Mouse (Mus musculus): Measurements from ENCODE around the gene Gm49358. TPM values are rescaled to one million over a fixed set of nuclear protein-coding genes. Genes with fewer than 3 reads are reported as not detected.

Gm49358 gene
- polyA plus RNA-seq, 1 experiment from 2014 or later, result not detected

GRCm38 (mm10) chr10:86794196-86794595 lies 30.4 kb downstream of the Gm49358 start:
- Histone ChIP-seq H3K27ac (ENCODE audit: low read length) (no peak overlapping the region), H3K9ac (ENCODE audit: low read depth, low read length) (no peak overlapping the region), H3K4me2 (ENCODE audit: low read depth, low read length) (no peak overlapping the region), H3K4me3 (ENCODE audit: low read depth, low read length) (no peak overlapping the region), H3K27me3 (ENCODE audit: control insufficient read depth, insufficient read depth, low read depth, low read length) (no peaks in the 10 kb centered on the region), H3K9me3 (replicated peaks; ENCODE audit: control insufficient read depth, low read length) (no peaks in the 10 kb centered on the region), H3K4me1 (ENCODE audit: control insufficient read depth, low read depth, low read length) (no peaks in the 10 kb centered on the region), H3K36me3 (ENCODE audit: control insufficient read depth, insufficient read depth) (no peaks in the 10 kb centered on the region)
- 82% methylated on average over 4 of the region's 4 CpGs for WGBS (ENCODE audit: insufficient replicate concordance)
- no peak for ATAC-seq (ENCODE audit: low read depth)

GRCm38 (mm10) chr10:86794794-86795535 lies 31.2 kb downstream of the Gm49358 start:
- no peaks in the 10 kb centered on the region for H3K9me3 ChIP-seq (replicated peaks; ENCODE audit: control insufficient read depth, low read length)
- H3K9ac ChIP-seq (ENCODE audit: low read depth, low read length), result no peak overlapping the region
- no peaks in the 10 kb centered on the region for H3K27me3 ChIP-seq (ENCODE audit: control insufficient read depth, insufficient read depth, low read depth, low read length)
- no peaks in the 10 kb centered on the region for H3K4me1 ChIP-seq (ENCODE audit: control insufficient read depth, low read depth, low read length)
- no peak overlapping the region for H3K27ac ChIP-seq (ENCODE audit: low read length)
- H3K36me3 ChIP-seq (ENCODE audit: control insufficient read depth, insufficient read depth), result no peaks in the 10 kb centered on the region
- no peak for ATAC-seq (ENCODE audit: low read depth)
- H3K4me2 ChIP-seq (ENCODE audit: low read depth, low read length), result no peak overlapping the region
- H3K4me3 ChIP-seq (ENCODE audit: low read depth, low read length), result no peak overlapping the region
- WGBS (ENCODE audit: insufficient replicate concordance), result 76% methylated on average over 9 of the region's 9 CpGs

GRCm38 (mm10) chr10:86796073-86796741 lies 32.4 kb downstream of the Gm49358 start:
- Histone ChIP-seq H3K4me2 (ENCODE audit: low read depth, low read length) (no peak overlapping the region), H3K4me3 (ENCODE audit: low read depth, low read length) (no peak overlapping the region), H3K9me3 (replicated peaks; ENCODE audit: control insufficient read depth, low read length) (no peaks in the 10 kb centered on the region), H3K9ac (ENCODE audit: low read depth, low read length) (no peak overlapping the region), H3K4me1 (ENCODE audit: control insufficient read depth, low read depth, low read length) (no peaks in the 10 kb centered on the region), H3K36me3 (ENCODE audit: control insufficient read depth, insufficient read depth) (no peaks in the 10 kb centered on the region), H3K27ac (ENCODE audit: low read length) (no peak overlapping the region), H3K27me3 (ENCODE audit: control insufficient read depth, insufficient read depth, low read depth, low read length) (no peaks in the 10 kb centered on the region)
- 76% methylated on average over 5 of the region's 5 CpGs for WGBS (ENCODE audit: insufficient replicate concordance)
- ATAC-seq (ENCODE audit: low read depth), result no peak

GRCm38 (mm10) chr10:86807362-86807761 lies 43.6 kb downstream of the Gm49358 start:
- H3K27ac ChIP-seq (ENCODE audit: low read length), result no peak overlapping the region
- no peaks in the 10 kb centered on the region for H3K36me3 ChIP-seq (ENCODE audit: control insufficient read depth, insufficient read depth)
- ATAC-seq (ENCODE audit: low read depth), result no peak
- no peaks in the 10 kb centered on the region for H3K9me3 ChIP-seq (replicated peaks; ENCODE audit: control insufficient read depth, low read length)
- no peak overlapping the region for H3K9ac ChIP-seq (ENCODE audit: low read depth, low read length)
- H3K27me3 ChIP-seq (ENCODE audit: control insufficient read depth, insufficient read depth, low read depth, low read length), result no peaks in the 10 kb centered on the region
- 41% methylated on average over 1 of the region's 1 CpGs for WGBS (ENCODE audit: insufficient replicate concordance)
- H3K4me3 ChIP-seq (ENCODE audit: low read depth, low read length), result no peak overlapping the region
- H3K4me2 ChIP-seq (ENCODE audit: low read depth, low read length), result no peak overlapping the region
- no peaks in the 10 kb centered on the region for H3K4me1 ChIP-seq (ENCODE audit: control insufficient read depth, low read depth, low read length)

- H3K9me3 ChIP-seq (replicated peaks; ENCODE audit: control insufficient read depth, low read length), result no peaks in the 10 kb centered on the region
- H3K4me3 ChIP-seq (ENCODE audit: low read depth, low read length), result no peak overlapping the region
- WGBS (ENCODE audit: insufficient replicate concordance), result 73% methylated on average over 15 of the region's 15 CpGs
- H3K4me1 ChIP-seq (ENCODE audit: control insufficient read depth, low read depth, low read length), result no peaks in the 10 kb centered on the region
- H3K9ac ChIP-seq (ENCODE audit: low read depth, low read length), result no peak overlapping the region
- no peak for ATAC-seq (ENCODE audit: low read depth)
- no peak overlapping the region for H3K4me2 ChIP-seq (ENCODE audit: low read depth, low read length)
- H3K27me3 ChIP-seq (ENCODE audit: control insufficient read depth, insufficient read depth, low read depth, low read length), result no peaks in the 10 kb centered on the region
- no peaks in the 10 kb centered on the region for H3K36me3 ChIP-seq (ENCODE audit: control insufficient read depth, insufficient read depth)
- no peak overlapping the region for H3K27ac ChIP-seq (ENCODE audit: low read length)
Measured at GRCm38 (mm10) chr10:86808013-86808758, 44.4 kb downstream of the Gm49358 start.

GRCm38 (mm10) chr10:86810000-86810399 lies 46.2 kb downstream of the Gm49358 start:
- Histone ChIP-seq H3K4me2 (ENCODE audit: low read depth, low read length) (no peak overlapping the region), H3K27me3 (ENCODE audit: control insufficient read depth, insufficient read depth, low read depth, low read length) (no peaks in the 10 kb centered on the region), H3K4me1 (ENCODE audit: control insufficient read depth, low read depth, low read length) (no peaks in the 10 kb centered on the region), H3K4me3 (ENCODE audit: low read depth, low read length) (no peak overlapping the region), H3K27ac (ENCODE audit: low read length) (no peak overlapping the region), H3K9ac (ENCODE audit: low read depth, low read length) (no peak overlapping the region), H3K36me3 (ENCODE audit: control insufficient read depth, insufficient read depth) (no peaks in the 10 kb centered on the region), H3K9me3 (replicated peaks; ENCODE audit: control insufficient read depth, low read length) (no peaks in the 10 kb centered on the region)
- 78% methylated on average over 9 of the region's 9 CpGs for WGBS (ENCODE audit: insufficient replicate concordance)
- ATAC-seq (ENCODE audit: low read depth), result no peak

GRCm38 (mm10) chr10:86810612-86811011 lies 46.8 kb downstream of the Gm49358 start:
- no peaks in the 10 kb centered on the region for H3K27me3 ChIP-seq (ENCODE audit: control insufficient read depth, insufficient read depth, low read depth, low read length)
- no peaks in the 10 kb centered on the region for H3K4me1 ChIP-seq (ENCODE audit: control insufficient read depth, low read depth, low read length)
- no peaks in the 10 kb centered on the region for H3K9me3 ChIP-seq (replicated peaks; ENCODE audit: control insufficient read depth, low read length)
- no peak for ATAC-seq (ENCODE audit: low read depth)
- H3K27ac ChIP-seq (ENCODE audit: low read length), result no peak overlapping the region
- 65% methylated on average over 5 of the region's 5 CpGs for WGBS (ENCODE audit: insufficient replicate concordance)
- no peak overlapping the region for H3K9ac ChIP-seq (ENCODE audit: low read depth, low read length)
- H3K36me3 ChIP-seq (ENCODE audit: control insufficient read depth, insufficient read depth), result no peaks in the 10 kb centered on the region
- H3K4me3 ChIP-seq (ENCODE audit: low read depth, low read length), result no peak overlapping the region
- no peak overlapping the region for H3K4me2 ChIP-seq (ENCODE audit: low read depth, low read length)

GRCm38 (mm10) chr10:86814292-86815131 lies 50.7 kb downstream of the Gm49358 start:
- 69% methylated on average over 19 of the region's 19 CpGs for WGBS (ENCODE audit: insufficient replicate concordance)
- no peak overlapping the region for H3K9ac ChIP-seq (ENCODE audit: low read depth, low read length)
- no peaks in the 10 kb centered on the region for H3K4me1 ChIP-seq (ENCODE audit: control insufficient read depth, low read depth, low read length)
- no peak for ATAC-seq (ENCODE audit: low read depth)
- no peaks in the 10 kb centered on the region for H3K9me3 ChIP-seq (replicated peaks; ENCODE audit: control insufficient read depth, low read length)
- H3K36me3 ChIP-seq (ENCODE audit: control insufficient read depth, insufficient read depth), result no peaks in the 10 kb centered on the region
- H3K4me3 ChIP-seq (ENCODE audit: low read depth, low read length), result no peak overlapping the region
- no peak overlapping the region for H3K4me2 ChIP-seq (ENCODE audit: low read depth, low read length)
- no peaks in the 10 kb centered on the region for H3K27me3 ChIP-seq (ENCODE audit: control insufficient read depth, insufficient read depth, low read depth, low read length)
- H3K27ac ChIP-seq (ENCODE audit: low read length), result no peak overlapping the region

Measured in liver, embryonic 16.5 days (tissue).